Mouse (Mus musculus) MEL (cell line): ENCODE data around the gene Styk1. TPM values are rescaled to one million over a fixed set of nuclear protein-coding genes. Genes with fewer than 3 reads are reported as not detected.
A peak's percentile ranks its signal among the peaks of the same experiment; 100 is the strongest.

Source experiments
- DNase-seq: peaks from one replicate; pipeline ENCODE4 v3.0.0; 2011; ENCODE audit warnings: low read depth, low spot score
- H3K27ac ChIP-seq: 2 replicates; pipeline ENCODE4 v1.5.1; 2012; ENCODE audit warnings: low read depth, mild to moderate bottlenecking, control low read depth, low read length, moderate library complexity; ENCODE audit not compliant: control insufficient read depth
- H3K27me3 ChIP-seq, 2 experiments: fragments of 150-350 bp in 1 of 2; sonication (generic) in 1 of 2; 2 replicates each; pipeline ENCODE4 v1.6.1; 2012; ENCODE audit warnings: low read length in 2 of 2, mild to moderate bottlenecking in 2 of 2, improper control_type of control experiment in 1 of 2, moderate library complexity in 1 of 2; ENCODE audit not compliant: insufficient read depth in 2 of 2, control insufficient read depth in 1 of 2
- H3K36me3 ChIP-seq, 2 experiments: 2 replicates each; pipeline ENCODE4 v1.6.1; 2012 to 2014; ENCODE audit warnings: low read length in 2 of 2, improper control_type of control experiment in 1 of 2, inconsistent platforms in 1 of 2, mild to moderate bottlenecking in 1 of 2; ENCODE audit not compliant: insufficient read depth in 2 of 2, control insufficient read depth in 1 of 2
- H3K4me1 ChIP-seq, 2 experiments: fragments of 150-350 bp in 1 of 2; sonication (generic) in 1 of 2; 2 replicates each; pipeline ENCODE4 v1.6.1; 2012; ENCODE audit warnings: low read length in 2 of 2, improper control_type of control experiment in 1 of 2, mild to moderate bottlenecking in 1 of 2; ENCODE audit not compliant: insufficient read depth in 2 of 2, control insufficient read depth in 1 of 2
- H3K4me3 ChIP-seq, 2 experiments: fragments of 150-350 bp in 1 of 2; sonication (generic) in 1 of 2; 2 replicates each; pipeline ENCODE4 v1.5.1; 2012; ENCODE audit warnings: low read depth in 2 of 2, low read length in 2 of 2, mild to moderate bottlenecking in 2 of 2, moderate library complexity in 2 of 2, control low read depth in 1 of 2, improper control_type of control experiment in 1 of 2; ENCODE audit not compliant: control insufficient read depth in 1 of 2, insufficient read depth in 1 of 2
- H3K79me2 ChIP-seq: 2 replicates; pipeline ENCODE4 v1.6.1; 2012; ENCODE audit warnings: mild to moderate bottlenecking, low read length, moderate library complexity; ENCODE audit not compliant: control insufficient read depth, poor library complexity, insufficient read depth
- H3K9ac ChIP-seq: 2 replicates; pipeline ENCODE4 v1.6.1; 2012; ENCODE audit warnings: low read depth, mild to moderate bottlenecking, control low read depth, low read length, moderate library complexity; ENCODE audit not compliant: control insufficient read depth, poor library complexity, severe bottlenecking
- H3K9me3 ChIP-seq: fragments of 150-350 bp; sonication (generic); replicated peaks from 2 replicates; pipeline ENCODE4 v1.6.1; 2012; ENCODE audit warnings: mild to moderate bottlenecking, low read length, improper control_type of control experiment, moderate library complexity; ENCODE audit not compliant: insufficient read depth
- ELF1 ChIP-seq: IDR thresholded peaks from 2 replicates; pipeline ENCODE4 v1.6.1; 2014; ENCODE audit warnings: low read depth, mild to moderate bottlenecking, inconsistent platforms, low read length, improper control_type of control experiment, moderate library complexity
- EP300 ChIP-seq, 2 experiments: IDR thresholded peaks; 2 replicates each; pipeline ENCODE4 v1.6.1; 2011; ENCODE audit warnings: improper control_type of control experiment in 2 of 2, low read length in 2 of 2, low read depth in 1 of 2, mild to moderate bottlenecking in 1 of 2
- GATA1 ChIP-seq: IDR thresholded peaks from 2 replicates; pipeline ENCODE4 v1.6.1; 2011; ENCODE audit warnings: low read depth, low read length, improper control_type of control experiment
- HCFC1 ChIP-seq: IDR thresholded peaks from 2 replicates; pipeline ENCODE4 v1.6.1; 2012; ENCODE audit warnings: low read depth, mild to moderate bottlenecking, inconsistent platforms, low read length, improper control_type of control experiment, moderate library complexity
- MAFK ChIP-seq: IDR thresholded peaks from 2 replicates; pipeline ENCODE4 v1.6.1; 2011; ENCODE audit warnings: low read depth, mild to moderate bottlenecking, low read length, improper control_type of control experiment, borderline replicate concordance
- MEF2A ChIP-seq: IDR thresholded peaks from 2 replicates; pipeline ENCODE4 v1.6.1; 2014; ENCODE audit warnings: low read depth, mild to moderate bottlenecking, inconsistent platforms, low read length, improper control_type of control experiment; ENCODE audit not compliant: poor library complexity, insufficient replicate concordance, severe bottlenecking; ENCODE audit errors: extremely low read depth
- POLR2AphosphoS2 ChIP-seq: IDR thresholded peaks from 2 replicates; pipeline ENCODE4 v1.6.1; 2011; ENCODE audit warnings: low read length, improper control_type of control experiment
- SIN3A ChIP-seq: IDR thresholded peaks from 2 replicates; pipeline ENCODE4 v1.6.1; 2012; ENCODE audit warnings: low read length, improper control_type of control experiment, inconsistent platforms
- SMC3 ChIP-seq: IDR thresholded peaks from 2 replicates; pipeline ENCODE4 v1.6.1; 2011; ENCODE audit warnings: low read depth, low read length, improper control_type of control experiment
- TAL1 ChIP-seq: IDR thresholded peaks from 2 replicates; pipeline ENCODE4 v1.6.1; 2012; ENCODE audit warnings: mild to moderate bottlenecking, inconsistent platforms, low read length, moderate library complexity, mixed read lengths
- TCF12 ChIP-seq: IDR thresholded peaks from 2 replicates; pipeline ENCODE4 v1.6.1; 2014; ENCODE audit warnings: low read depth, mild to moderate bottlenecking, inconsistent platforms, low read length, improper control_type of control experiment, moderate library complexity
- USF2 ChIP-seq, 2 experiments: IDR thresholded peaks; 2 replicates each; pipeline ENCODE4 v1.6.1; 2011 to 2012; ENCODE audit warnings: improper control_type of control experiment in 2 of 2, low read length in 2 of 2, borderline replicate concordance in 1 of 2, inconsistent platforms in 1 of 2, low read depth in 1 of 2, mild to moderate bottlenecking in 1 of 2; ENCODE audit not compliant: insufficient read depth in 1 of 2
- ZNF384 ChIP-seq: IDR thresholded peaks from 2 replicates; pipeline ENCODE4 v1.6.1; 2012; ENCODE audit warnings: low read depth, mild to moderate bottlenecking, inconsistent platforms, low read length, improper control_type of control experiment
- polyA plus RNA-seq, 2 experiments: library from polyadenylated mRNA; stranded (reverse) in 1 of 2; unstranded in 1 of 2; fragments of >175 nt in 1 of 2; fragments of >200 nt in 1 of 2; gene quantifications; 2 replicates each; pipeline versions ENCODE4 v1.2.1 to v1.2.4; 2012; ENCODE audit warnings: low replicate concordance in 2 of 2, low read depth in 1 of 2; ENCODE audit not compliant: insufficient read length in 2 of 2, insufficient read depth in 1 of 2, missing spikeins in 1 of 2
- total RNA-seq: library from RNA; depleted of rRNA; stranded (reverse); fragments of 300-350 nt; gene quantifications from 2 replicates; pipeline ENCODE4 v1.2.3, GENCODE M21; 2012

The Styk1 gene
- total and polyA plus RNA-seq, 3 experiments: 0.11 to 0.12 TPM; not detected in 1

GRCm38 (mm10) chr6:131359543-131359942 lies 6.1 kb upstream of the Styk1 start:
- TF ChIP-seq GATA1 (peak; percentile 55), TCF12 (peak; percentile 63; the same call in 1 of the 2 replicates), TAL1 (peak; percentile 58), SMC3 (no peak), EP300 (IDR thresholded peaks at IDR 0.05; ENCODE audit: low read depth in 1 of 2, low read length in 2 of 2) (peak in 1 of 2 experiments; percentile 63; a peak in 3 of 4 replicates)
- TF ChIP-seq, all 39 proteins: peak for 4
- Histone ChIP-seq H3K9me3 (no peaks in the 10 kb centered on the region), H3K36me3 (peaks cover 2 to 16% of the 10 kb centered on the region in 2 experiments; a peak in 3 of 4 replicates), H3K9ac (no peak overlapping the region), H3K79me2 (no peaks in the 10 kb centered on the region), H3K4me3 (no peak overlapping the region), H3K27ac (no peak overlapping the region), H3K27me3 (no peaks in the 10 kb centered on the region), H3K4me1 (peaks cover 14 to 19% of the 10 kb centered on the region in 2 experiments)
- DNase-seq: no peak

DNA sequence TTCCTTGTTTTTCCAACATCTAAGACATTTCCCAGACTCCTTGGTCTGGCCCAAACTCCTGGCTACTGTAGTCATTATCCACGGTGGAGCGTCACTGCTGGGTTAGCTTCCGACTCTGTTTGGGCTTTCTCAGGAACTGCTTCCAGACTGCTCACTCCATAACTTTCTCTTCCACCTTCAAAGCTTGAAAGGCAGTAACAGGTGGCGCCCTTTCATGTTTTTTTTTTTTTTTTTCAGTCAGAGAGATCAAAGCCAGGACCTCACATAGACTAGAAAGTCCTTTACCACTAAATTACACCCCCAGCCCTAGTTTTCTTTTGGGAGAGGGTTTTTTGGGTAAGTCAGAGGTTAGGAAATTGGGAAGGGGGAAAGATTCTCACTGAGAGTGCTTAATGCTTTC lies 1.5 kb upstream of the Styk1 start:
- TF ChIP-seq ELF1 (no peak), ZNF384 (peak; percentile 82)
- Histone ChIP-seq H3K27me3 (no peaks in the 10 kb centered on the region), H3K4me3 (no peak overlapping the region), H3K9ac (no peak overlapping the region), H3K9me3 (no peaks in the 10 kb centered on the region), H3K79me2 (no peaks in the 10 kb centered on the region), H3K27ac (no peak overlapping the region), H3K4me1 (peaks cover 4 to 13% of the 10 kb centered on the region in 2 experiments), H3K36me3 (peaks cover 0 to 10% of the 10 kb centered on the region in 2 experiments; a peak in 2 of 4 replicates)
- DNase-seq: no peak

DNA sequence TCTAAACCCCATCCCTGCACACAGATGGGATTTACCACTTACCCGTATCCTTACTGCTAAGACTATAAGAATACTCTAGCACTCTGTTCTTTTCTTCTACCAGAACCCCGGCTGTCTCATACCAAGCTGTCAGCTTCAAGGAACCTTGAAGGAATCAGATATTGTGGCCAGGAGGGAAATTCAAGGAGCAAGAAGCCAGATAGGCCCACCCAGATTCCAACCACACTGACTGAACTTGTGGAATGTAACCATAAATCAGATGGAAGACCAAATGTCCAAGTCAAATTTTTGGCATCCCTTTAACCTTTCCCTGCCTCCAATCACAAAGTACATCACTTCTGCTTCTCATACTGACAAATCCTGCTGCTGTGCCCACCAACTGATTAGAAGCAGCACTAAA lies 6.4 kb downstream of the Styk1 start:
- no peaks in the 10 kb centered on the region for H3K79me2 ChIP-seq
- H3K4me3 ChIP-seq: no peak overlapping the region
- no peaks in the 10 kb centered on the region for H3K36me3 ChIP-seq
- no peaks in the 10 kb centered on the region for H3K27me3 ChIP-seq
- no peaks in the 10 kb centered on the region for H3K9me3 ChIP-seq
- no peak for DNase-seq
- no peak overlapping the region for H3K9ac ChIP-seq
- no peak overlapping the region for H3K27ac ChIP-seq
- TF ChIP-seq MAFK: no peak
- no peak for TF ChIP-seq SIN3A
- TF ChIP-seq HCFC1: no peak
- TF ChIP-seq USF2 (IDR thresholded peaks at IDR 0.05; ENCODE audit: borderline replicate concordance in 1 of 2, insufficient read depth in 1 of 2, low read depth in 1 of 2, low read length in 2 of 2): no peak
- TF ChIP-seq POLR2AphosphoS2: no peak
- no peak for TF ChIP-seq MEF2A
- no peaks in the 10 kb centered on the region for H3K4me1 ChIP-seq
